Mouse (Mus musculus): ENCODE data around the gene Epb41l5.

DNA sequence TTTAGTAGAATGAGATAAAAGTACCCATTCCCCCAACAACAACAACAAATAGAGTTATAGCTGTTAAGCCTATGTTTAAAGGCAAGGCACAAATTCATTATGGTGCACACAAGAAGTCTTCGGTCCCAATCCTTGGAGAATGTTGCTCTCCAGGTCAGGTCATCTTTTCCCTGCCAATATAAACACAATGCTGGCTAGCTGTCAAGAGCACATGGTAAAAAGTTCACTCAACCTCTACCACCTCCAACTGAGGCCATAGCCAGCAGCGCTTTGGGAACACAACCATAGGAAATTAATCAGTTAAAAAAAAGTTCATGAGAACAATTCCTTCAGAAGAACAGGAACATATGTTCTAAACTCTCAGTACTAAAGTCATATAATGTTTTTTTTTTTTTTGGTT is 58.8 kb downstream of the Epb41l5 start:
- TF ChIP-seq CTCF (IDR thresholded peaks at IDR 0.05; ENCODE audit: extremely low read depth, insufficient read depth, low read length) (no peak), POLR2A (IDR thresholded peaks at IDR 0.05; ENCODE audit: extremely low read depth, insufficient read depth, low read length) (no peak)

All from cortical plate, adult 2 months (tissue).